Mouse (Mus musculus): Measurements from ENCODE around the gene Gm45618. TPM values are rescaled to one million over a fixed set of nuclear protein-coding genes. Genes with fewer than 3 reads are reported as not detected.

The Gm45618 gene
- polyA plus RNA-seq (2012; rRNA removed) = not detected in 2 replicates

DNA sequence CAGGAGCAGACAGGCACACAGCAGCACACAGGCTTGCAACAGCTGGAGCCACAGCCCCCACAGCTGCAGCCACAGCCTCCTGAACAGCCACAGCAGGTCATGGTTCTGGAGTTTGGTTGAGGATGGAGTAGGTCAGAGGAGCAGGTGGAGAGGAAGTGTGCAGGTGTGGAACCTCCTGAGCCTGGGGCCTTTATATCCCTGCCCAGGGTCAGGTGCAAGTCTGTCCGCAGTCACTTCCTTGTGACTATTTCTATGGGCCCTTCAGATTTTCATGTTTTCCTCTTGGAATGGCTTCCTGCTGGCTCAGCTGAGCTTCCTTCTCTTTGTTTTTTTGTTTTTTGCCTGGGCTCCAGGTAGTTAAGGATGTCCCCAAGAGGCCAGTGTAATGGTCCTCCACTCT, at the start of gene Gm45618:
Gm45618 (minus strand) TSS at position 101 of the 400 bp plus-strand sequence.

GRCm38 (mm10) chr7:142165639-142166038, 45.1 kb upstream of the Gm45618 start, which contains the start of gene Gm4553:
Gene Gm4553 (minus strand): TSS chr7:142165739.

DNA sequence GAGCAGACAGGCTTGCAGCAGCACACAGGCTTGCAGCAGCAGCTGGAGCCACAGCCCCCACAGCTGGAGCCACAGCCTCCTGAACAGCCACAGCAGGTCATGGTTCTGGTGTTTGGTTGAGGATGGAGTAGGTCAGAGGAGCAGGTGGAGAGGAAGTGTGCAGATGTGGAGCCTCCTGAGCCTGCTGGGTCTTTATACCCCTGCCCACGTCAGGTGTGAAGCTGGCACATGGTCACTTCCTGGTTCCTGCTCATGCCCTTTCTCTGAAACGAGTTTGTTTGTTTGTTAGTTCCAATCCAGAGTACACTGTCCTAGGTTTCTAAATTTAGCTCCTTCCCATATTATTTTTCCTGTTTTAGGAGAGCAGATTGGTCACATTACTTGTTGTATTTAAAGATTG, 36.5 kb upstream of the Gm45618 start, which contains the start of gene Gm29735:
Gm29735 (minus strand) TSS at position 101 of the 400 bp plus-strand sequence.

GRCm38 (mm10) chr7:142144507-142144906, 24.0 kb upstream of the Gm45618 start, which contains the start of gene Gm45337:
Gene Gm45337 (minus strand): TSS chr7:142144607.

GRCm38 (mm10) chr7:142135934-142136333, 15.4 kb upstream of the Gm45618 start, which contains the start of gene Gm39115:
Gene Gm39115 (minus strand): TSS chr7:142136034.

DNA sequence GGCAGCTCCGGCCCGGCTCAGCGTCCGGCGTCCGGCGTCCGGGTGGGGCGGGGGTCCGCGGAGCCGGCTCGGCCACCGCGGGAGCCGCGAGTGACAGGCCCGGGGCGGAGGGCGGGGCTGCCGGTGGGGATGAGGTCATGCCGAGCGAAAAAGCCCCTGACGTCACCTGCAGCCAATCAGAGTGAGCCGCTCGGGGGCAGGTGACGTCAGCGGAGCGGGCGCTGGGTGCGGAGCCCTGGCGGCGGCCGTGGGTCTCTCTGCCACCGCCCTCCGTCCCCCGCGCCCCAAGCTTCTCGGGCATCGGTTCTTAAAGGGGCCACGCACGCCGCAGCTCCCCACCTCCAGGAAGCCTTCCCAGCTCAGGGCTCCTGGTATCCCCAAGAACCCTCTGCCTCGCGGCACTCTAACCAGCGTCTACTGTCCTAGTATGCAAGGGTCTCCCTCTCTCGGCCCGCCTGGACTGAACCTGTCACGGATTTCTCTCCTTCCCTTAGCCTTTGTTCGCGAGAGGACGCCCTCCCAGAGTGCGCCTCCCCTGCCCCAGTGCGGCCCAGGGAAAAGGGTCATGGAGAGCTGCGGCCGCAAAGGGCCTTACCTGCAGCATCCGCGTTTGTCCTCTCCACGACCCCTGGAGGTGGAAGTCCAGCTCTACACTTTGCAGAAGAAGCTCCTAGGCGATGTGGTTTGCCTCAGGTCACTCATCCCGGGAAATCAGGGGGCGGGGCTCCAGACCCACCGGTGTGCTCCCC, 25.2 kb downstream of the Gm45618 start, which contains the start of gene Dusp8:
Dusp8 (minus strand) TSS at position 661 of the 749 bp plus-strand sequence.

Other genes with a start within 250 kb of the Gm45618 start
- 82.8 and 103 TPM in 2 replicates for gene Tollip, start 202.2 kb downstream of the Gm45618 start, polyA plus RNA-seq (2012; rRNA removed)
- gene Brsk2, start 171.0 kb downstream of the Gm45618 start, polyA plus RNA-seq (2012; rRNA removed) = 0.89 and 1.2 TPM in 2 replicates
- 35.8 and 47.0 TPM in 2 replicates for gene Mob2, start 59.7 kb downstream of the Gm45618 start, polyA plus RNA-seq (2012; rRNA removed)
- gene Dusp8, start 24.9 kb downstream of the Gm45618 start, polyA plus RNA-seq (2012; rRNA removed) = 12.1 and 13.0 TPM in 2 replicates
- not detected in 2 replicates for gene Gm39115, start 15.3 kb upstream of the Gm45618 start, polyA plus RNA-seq (2012; rRNA removed)
- gene Gm45337, start 23.9 kb upstream of the Gm45618 start, polyA plus RNA-seq (2012; rRNA removed) = not detected in 2 replicates
- gene Gm29735, start 36.4 kb upstream of the Gm45618 start, polyA plus RNA-seq (2012; rRNA removed) = not detected in 2 replicates
- not detected in 2 replicates for gene Gm4553, start 45.0 kb upstream of the Gm45618 start, polyA plus RNA-seq (2012; rRNA removed)
- gene Krtap5-2, start 55.3 kb upstream of the Gm45618 start, polyA plus RNA-seq (2012; rRNA removed) = not detected in 2 replicates
- not detected in 2 replicates for gene Gm10153, start 69.7 kb upstream of the Gm45618 start, polyA plus RNA-seq (2012; rRNA removed)
- not detected in 2 replicates for gene Krtap5-3, start 80.6 kb upstream of the Gm45618 start, polyA plus RNA-seq (2012; rRNA removed)
- not detected in 2 replicates for gene Gm7579, start 91.1 kb upstream of the Gm45618 start, polyA plus RNA-seq (2012; rRNA removed)
- not detected in 2 replicates for gene Krtap5-5, start 109.2 kb upstream of the Gm45618 start, polyA plus RNA-seq (2012; rRNA removed)
- not detected in 2 replicates for gene Gm40460, start 120.3 kb upstream of the Gm45618 start, polyA plus RNA-seq (2012; rRNA removed)
- not detected in 2 replicates for gene Gm2431, start 137.6 kb upstream of the Gm45618 start, polyA plus RNA-seq (2012; rRNA removed)
- not detected in 2 replicates for gene Gm4559, start 153.6 kb upstream of the Gm45618 start, polyA plus RNA-seq (2012; rRNA removed)
- not detected in 2 replicates for gene Krtap5-1, start 176.4 kb upstream of the Gm45618 start, polyA plus RNA-seq (2012; rRNA removed)
- not detected in 2 replicates for gene Krtap5-4, start 182.8 kb upstream of the Gm45618 start, polyA plus RNA-seq (2012; rRNA removed)

Data from ovary, adult 2 months (tissue).